Mouse (Mus musculus): Measurements from ENCODE around the gene Dhps. TPM values are rescaled to one million over a fixed set of nuclear protein-coding genes. Genes with fewer than 3 reads are reported as not detected.
"Not testable (repeated sequence)": the region's sequence is repeated elsewhere in the genome, so short reads cannot be mapped to it uniquely, and the experiment has no call there.

Dhps gene
- total RNA-seq, 1 experiment from 2014 or later, result 48.2 TPM

DNA sequence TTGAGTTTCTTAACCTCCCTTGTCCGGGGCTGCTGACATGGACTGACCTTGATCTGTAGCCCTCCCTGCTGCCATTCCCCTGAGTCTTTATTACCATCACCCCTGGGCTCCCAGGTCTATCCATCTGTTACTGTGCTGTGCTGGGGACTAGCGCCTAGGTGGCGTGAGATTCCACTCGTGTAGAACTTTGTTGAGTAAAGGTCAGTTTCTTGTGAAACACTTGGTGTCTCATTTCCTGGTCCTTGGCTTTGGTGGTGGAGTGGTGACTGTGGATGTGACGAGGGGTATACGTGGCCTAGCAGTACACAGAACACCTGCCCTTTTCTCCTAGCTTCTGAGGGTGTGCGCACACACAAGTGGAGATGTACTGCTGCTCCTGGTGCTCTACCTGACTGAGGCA, 14.2 kb upstream of the Dhps start:
- no peak for ATAC-seq (ENCODE audit: extremely low read depth, insufficient number of reproducible peaks, low FRiP score, poor library complexity, severe bottlenecking)

DNA sequence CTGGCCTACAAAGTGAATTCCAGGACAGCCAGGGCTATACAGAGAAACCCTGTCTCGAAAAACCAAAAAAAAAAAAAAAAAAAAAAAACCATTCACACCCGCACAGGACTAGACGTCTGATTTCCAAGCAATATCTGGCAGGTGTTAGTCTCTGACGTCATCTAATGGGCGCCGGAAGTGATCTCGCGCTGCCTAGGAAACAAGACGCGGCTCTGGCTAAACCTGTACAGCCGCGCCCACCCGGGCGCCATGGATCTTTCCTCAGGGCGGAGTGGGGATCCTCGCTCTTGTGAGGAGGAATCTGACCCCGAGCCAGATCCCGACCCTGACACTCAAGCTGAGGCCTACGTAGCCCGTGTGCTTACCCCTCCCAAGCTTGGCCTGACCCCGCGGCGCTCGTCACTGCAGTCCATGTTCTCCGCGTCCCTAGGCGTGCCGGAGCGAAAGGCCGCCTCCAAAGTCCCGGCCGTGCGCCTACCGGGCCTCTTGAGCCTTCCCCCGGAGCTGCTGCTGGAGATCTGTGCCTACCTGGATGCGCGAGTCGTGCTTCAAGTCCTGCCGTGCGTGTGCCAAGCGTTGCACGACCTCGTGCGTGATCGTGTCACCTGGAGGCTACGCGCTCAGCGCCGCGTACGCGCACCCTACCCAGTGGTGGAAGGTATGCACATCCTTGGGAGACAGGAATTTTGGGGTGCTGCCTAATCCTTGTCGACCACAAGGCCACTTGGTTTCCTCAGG, 11.5 kb upstream of the Dhps start, which contains the start of gene Fbxw9:
Fbxw9 (plus strand) TSS at position 177 of the 738 bp plus-strand sequence.
- peak; percentile 86 for ATAC-seq (ENCODE audit: extremely low read depth, insufficient number of reproducible peaks, low FRiP score, poor library complexity, severe bottlenecking)

DNA sequence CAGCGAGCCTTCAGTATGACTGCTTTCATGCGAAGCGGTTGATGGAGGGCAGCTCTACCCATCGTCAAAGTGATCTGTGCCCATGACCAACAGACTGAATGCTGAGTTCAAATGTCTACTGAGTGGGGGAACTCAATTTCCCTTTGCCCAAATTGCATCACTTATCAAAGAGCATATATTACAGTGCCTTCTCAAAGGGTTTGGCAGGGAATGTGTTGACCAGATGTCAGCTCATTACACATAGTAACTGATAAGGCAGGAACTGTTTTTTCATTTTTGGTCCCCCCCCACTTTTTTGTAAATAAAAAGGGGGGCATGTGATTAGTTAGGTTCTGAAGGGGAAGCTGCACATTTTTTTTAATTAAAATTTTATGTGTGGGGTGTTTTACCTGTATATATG, 9.0 kb upstream of the Dhps start:
- no peak for ATAC-seq (ENCODE audit: extremely low read depth, insufficient number of reproducible peaks, low FRiP score, poor library complexity, severe bottlenecking)

DNA sequence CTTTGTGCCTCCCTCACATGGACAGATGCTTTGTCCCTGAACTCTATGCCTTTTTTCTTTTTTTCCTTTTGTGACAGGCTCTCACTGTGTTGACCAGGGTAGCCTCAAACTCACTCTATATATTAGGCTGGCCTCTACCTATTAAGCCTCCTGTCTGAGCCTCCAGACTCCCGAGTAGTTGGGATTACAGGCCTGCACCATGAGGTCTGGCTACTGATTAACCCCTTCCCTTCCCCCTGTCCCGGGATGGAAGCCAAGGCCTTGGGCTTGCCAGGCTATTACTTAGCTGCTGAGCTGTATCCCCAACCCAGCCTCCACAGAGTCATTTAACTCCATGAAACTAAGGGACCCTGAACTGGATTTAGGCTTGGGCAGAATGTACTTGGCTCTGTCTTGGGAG, 6.3 kb upstream of the Dhps start:
- no peak for ATAC-seq (ENCODE audit: extremely low read depth, insufficient number of reproducible peaks, low FRiP score, poor library complexity, severe bottlenecking)

DNA sequence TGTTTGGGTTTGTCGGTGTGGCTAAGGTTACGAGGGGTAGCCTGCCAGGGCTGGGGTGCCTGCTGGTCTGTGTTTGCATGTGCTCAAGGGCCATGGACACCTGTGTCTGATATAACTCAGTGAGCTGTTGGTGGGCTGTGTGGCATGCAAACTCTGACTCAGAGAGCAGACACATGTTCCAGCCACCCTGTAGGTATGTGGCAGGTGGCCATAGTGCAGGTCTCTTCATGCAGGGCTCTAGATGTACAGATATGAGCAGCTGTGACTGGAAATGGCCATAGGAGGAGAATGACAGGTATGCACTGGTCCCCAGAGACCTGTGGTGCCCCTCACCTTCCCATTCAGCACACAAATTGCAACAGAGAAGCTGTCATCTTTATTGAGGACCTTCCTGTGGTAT, 4.4 kb upstream of the Dhps start:
- no peak for ATAC-seq (ENCODE audit: extremely low read depth, insufficient number of reproducible peaks, low FRiP score, poor library complexity, severe bottlenecking)

DNA sequence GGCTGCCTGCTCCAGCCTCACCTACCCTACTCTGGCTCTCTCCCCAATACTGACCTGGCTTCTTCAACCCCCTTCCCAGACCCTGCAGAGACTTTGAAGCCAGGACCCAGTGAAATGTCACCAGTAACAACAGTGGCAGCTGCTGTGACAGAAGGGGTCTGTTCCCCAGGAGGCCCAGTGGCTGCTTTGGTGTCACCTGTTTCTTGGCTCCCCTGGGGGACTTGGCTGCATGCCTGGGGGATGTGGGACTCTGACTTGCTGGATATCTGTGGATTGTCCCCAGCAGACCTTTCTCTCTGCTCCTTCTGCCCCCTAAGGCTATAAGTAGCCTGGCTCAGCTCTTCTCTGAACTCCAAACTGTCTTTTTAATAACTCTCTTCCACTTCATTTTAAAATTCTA, 3.6 kb upstream of the Dhps start, which contains the start of gene Gm5741:
Gm5741 (minus strand) TSS at position 1 of the 400 bp plus-strand sequence.
- ATAC-seq (ENCODE audit: extremely low read depth, insufficient number of reproducible peaks, low FRiP score, poor library complexity, severe bottlenecking), result no peak

DNA sequence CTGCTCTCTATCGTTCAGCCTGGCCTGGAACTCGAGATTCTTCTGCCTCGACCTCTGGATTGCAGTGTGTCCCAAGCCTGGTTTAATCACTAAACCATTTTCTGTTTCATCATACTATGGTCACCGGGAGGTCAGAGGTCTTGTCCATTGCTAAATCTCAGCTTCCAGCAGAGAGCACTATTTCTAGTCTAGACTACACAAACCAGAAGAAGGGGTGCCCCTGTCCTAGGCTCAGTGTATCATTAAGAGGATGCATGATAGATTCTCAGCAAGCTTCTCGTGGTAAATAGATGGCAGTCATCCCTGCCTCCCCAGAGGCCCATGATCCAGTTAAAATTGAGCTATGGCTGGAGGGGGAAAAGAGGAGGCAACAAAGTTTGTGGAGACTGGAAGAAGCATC, 516 bp upstream of the Dhps start:
- no peak for ATAC-seq (ENCODE audit: extremely low read depth, insufficient number of reproducible peaks, low FRiP score, poor library complexity, severe bottlenecking)

DNA sequence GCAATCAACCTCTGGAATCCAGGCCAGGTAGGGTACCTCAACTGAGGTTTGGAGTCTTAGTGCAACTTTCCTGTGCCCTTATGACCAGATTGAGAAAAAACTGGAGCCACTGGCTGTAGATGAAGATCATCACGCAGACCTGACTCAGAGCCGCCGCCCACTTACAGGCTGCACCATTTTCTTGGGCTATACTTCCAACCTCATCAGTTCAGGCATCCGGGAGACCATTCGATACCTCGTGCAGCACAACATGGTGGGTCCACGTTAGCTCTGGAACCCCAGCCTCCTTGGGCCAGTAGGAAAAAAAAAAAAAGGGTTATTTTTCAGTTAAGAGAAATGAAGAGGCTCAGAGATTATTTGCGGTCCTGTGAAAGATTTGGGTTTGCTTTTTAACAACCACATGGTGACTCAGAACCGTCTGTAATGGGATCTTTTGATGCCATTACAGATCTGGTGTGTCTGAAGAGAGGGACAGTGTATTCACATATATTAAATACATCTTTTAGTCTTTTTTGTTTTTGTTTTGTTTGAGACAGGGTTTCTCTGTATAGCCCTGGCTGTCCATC, 890 bp downstream of the Dhps start:
- ATAC-seq (ENCODE audit: extremely low read depth, insufficient number of reproducible peaks, low FRiP score, poor library complexity, severe bottlenecking), result no peak

DNA sequence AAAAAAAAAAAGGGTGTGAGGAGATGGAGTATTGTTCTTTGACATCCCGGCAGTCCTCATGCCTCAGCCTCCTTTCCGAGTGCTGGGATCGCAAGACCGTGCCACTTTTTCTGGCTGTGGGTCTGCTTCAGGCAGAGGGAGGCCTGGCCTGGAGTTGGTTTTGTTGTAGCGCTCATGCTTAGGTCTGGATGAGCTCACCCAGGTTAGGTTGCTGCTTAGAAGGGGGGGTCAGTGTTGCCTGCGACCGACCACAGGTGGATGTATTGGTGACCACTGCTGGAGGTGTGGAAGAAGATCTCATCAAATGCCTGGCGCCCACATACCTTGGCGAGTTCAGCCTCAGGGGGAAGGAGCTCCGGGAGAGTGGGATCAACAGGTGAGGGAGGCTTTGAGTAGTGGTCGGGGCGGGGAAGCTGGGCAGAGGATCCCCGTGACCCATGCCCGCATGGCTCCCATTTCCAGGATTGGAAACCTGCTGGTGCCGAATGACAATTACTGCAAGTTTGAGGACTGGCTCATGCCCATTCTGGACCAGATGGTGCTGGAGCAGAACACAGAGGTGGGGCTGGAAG, 1.6 kb downstream of the Dhps start:
- ATAC-seq (ENCODE audit: extremely low read depth, insufficient number of reproducible peaks, low FRiP score, poor library complexity, severe bottlenecking), result no peak

DNA sequence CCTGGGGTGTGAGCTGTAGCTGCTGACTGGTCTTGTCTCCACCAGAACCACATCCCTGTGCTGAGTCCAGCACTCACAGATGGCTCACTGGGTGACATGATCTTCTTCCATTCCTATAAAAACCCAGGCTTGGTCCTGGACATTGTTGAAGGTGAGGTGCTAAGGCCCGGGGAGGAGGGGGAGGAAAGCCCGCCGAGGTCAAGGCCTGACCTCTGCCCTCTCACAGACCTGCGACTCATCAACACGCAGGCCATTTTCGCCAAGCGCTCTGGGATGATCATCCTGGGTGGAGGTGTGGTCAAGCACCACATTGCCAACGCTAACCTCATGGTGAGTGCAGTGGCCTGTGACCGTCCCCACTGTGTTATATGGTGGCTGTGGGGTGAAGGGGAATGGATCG, 2.6 kb downstream of the Dhps start:
- ATAC-seq (ENCODE audit: extremely low read depth, insufficient number of reproducible peaks, low FRiP score, poor library complexity, severe bottlenecking), result no peak

DNA sequence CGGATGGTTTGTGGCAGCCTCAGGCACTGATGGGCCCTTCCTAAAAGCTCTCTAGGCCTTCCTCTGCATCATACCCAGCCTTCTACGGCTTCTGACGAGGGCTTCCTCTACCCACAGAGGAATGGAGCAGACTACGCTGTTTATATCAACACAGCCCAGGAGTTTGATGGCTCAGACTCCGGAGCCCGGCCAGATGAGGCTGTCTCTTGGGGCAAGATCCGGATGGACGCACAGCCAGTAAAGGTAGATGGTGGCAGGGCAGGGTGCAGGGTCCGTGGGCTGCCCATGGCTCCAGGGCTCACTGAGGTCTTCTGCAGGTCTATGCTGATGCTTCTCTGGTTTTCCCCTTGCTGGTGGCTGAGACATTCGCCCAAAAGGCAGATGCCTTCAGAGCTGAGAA, 3.1 kb downstream of the Dhps start:
- ATAC-seq (ENCODE audit: extremely low read depth, insufficient number of reproducible peaks, low FRiP score, poor library complexity, severe bottlenecking), result no peak

DNA sequence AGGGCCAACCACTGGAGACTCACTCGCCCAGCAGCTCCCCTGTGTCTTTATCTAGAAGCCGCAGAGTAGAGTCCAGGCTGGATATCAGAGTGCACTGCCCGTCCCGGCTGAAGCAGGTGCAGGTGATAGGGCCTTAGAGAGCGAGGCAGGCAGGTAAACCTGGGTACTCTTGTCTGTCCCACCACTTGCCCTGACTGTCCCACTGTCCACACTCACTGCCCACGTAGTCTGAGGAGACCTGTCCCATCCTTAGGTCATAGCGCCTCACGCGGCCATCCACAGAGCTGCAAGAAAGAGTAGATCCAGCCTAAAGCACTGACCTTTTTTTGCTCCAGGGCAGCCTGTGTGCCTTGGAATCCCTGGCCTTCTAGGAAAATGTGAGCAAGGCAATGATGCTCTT, 4.4 kb downstream of the Dhps start:
- no peak for ATAC-seq (ENCODE audit: extremely low read depth, insufficient number of reproducible peaks, low FRiP score, poor library complexity, severe bottlenecking)

DNA sequence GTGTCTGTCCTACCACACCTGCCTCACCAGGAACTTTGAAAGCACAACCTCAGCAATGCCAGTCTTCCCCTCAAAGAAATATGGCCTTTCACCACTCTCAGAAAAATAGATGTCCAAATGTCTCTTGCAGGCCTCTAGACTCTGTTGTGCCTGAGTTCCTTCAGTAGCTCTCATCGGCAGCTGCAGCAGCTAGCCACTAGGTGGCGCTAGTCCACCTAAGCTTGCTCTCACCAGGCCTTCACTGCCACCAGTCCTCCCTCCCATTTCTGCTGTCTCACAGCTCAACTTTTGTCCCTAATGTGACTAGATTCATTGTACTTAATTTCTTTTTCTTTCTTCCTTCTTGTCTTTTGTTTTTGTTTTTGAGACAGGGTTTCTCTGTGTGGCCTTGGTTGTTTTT, 5.4 kb downstream of the Dhps start:
- peak; percentile 77 for ATAC-seq (ENCODE audit: extremely low read depth, insufficient number of reproducible peaks, low FRiP score, poor library complexity, severe bottlenecking)

DNA sequence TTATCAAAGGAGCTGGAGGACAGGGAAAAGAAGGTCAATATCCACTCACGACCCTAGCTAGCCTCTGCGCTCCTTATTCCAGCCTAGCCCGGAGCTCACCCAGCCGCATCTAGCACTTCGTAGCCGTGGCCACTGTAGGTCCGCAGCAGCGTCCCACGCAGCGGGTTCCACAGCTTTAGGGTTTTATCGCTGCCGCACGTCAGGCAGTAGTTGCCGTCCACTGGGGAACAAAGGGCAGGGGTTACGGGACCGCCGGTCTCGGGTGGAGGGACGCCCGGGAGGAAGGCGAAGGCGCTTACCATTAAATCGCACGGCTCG, 8.6 kb downstream of the Dhps start:
- ATAC-seq (ENCODE audit: extremely low read depth, insufficient number of reproducible peaks, low FRiP score, poor library complexity, severe bottlenecking), result no peak

DNA sequence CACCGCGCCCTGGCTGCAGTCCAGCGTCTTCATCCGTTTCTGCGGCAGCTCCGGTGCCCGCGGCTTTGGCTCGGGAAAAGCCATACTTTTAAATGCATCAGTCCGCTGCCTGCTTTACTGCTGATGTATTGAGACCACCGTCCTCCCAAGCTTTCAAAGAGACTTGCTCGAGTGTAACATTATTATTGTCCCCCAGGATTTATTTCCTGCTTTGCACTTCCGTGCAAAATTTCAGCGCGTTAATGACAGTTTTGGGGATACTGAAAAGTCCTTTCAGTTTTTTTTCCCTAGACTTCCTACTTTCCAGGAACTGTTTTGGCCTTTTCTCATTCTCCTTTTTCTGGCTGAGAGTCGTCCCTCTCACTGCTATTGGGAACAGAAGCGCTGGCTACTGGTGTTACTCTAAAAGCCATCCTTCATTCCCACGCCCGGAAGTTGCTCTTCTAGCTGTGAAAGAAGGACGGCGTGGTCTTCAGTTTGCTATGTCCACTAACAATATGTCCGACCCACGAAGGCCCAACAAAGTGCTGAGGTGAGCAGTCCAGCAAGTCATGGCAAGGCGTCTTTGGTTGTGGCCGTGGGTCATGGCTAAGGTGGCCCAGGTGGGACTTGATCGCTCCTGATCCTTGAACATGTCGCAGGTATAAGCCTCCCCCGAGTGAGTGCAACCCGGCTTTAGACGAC, 9.1 kb downstream of the Dhps start, which contains the start of gene Wdr83os:
Wdr83os (plus strand) TSS at position 209 of the 684 bp plus-strand sequence.
- no peak for ATAC-seq (ENCODE audit: extremely low read depth, insufficient number of reproducible peaks, low FRiP score, poor library complexity, severe bottlenecking)

DNA sequence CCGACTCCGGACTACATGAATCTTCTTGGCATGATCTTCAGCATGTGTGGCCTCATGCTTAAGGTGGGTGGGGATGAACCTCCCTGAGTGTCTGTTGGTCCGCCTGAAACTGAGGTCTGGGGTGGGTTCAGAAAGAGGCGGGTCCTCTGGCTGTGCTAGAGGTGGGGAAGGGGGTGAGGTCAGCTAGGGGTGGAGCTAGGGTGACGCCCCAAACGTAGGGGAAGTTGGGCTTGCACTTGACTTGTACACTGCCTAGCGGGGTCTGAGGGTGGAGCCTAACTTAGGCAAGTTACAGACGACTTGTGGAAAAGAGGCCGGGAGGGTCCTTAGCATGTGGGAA, 9.6 kb downstream of the Dhps start, which contains the start of gene Wdr83:
Wdr83 (minus strand) TSS at position 91 of the 340 bp plus-strand sequence.
- ATAC-seq (ENCODE audit: extremely low read depth, insufficient number of reproducible peaks, low FRiP score, poor library complexity, severe bottlenecking), result peak; percentile 55

DNA sequence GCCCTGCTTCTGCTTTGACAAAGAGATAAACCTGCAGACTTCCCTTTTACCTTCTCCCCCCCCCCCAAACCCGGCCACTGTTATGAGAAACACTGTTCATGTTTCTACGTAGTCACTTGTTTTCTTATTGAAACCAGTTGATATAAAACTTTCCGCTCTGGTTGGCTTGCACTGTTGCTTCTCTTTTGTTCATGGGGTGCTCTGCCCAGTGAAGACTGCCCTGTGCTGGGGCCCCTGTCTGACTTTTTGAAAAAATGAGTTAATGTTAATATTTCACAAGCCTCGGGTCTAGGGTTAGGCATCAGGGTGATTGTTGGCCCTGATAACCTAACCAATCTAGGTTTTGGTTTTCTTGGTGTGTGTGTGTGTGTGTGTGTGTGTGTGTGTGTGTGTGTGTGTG, 10.6 kb downstream of the Dhps start:
- ATAC-seq (ENCODE audit: extremely low read depth, insufficient number of reproducible peaks, low FRiP score, poor library complexity, severe bottlenecking), result not testable (repeated sequence)

DNA sequence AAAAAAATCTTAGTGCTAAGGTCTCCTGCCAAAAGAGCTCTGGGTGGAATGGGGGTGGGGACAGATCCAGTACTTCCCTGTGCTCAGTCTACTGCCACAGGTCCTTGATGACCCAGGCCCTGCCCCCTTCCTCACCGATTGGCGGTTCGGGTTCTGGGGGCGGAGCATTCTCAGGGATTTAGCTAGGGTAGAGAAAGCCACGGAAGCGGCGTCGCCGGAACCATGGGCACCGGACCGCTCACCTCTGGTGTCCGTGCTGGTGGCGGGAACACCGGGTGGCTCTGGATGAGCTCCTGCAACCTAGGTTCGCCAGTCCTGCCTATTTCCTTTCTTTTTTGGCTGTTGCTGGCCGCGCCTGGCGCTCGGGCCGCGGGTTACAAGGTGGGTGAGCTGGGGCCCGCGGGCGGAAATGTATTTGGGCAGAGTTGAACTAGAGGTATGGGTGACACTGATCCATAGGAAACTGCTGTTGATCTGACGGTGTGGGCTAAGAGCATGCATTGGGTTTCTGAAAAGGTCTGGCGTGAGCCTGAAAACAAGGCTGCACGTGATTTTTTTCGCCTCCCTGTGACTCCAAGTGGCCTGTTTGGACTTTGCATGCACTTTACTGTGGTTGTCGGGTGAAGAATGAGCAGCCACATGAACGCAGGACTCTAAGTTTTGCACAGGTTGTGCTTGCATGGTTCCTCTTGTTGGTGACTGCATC, 11.7 kb downstream of the Dhps start, which contains the start of gene Man2b1:
Man2b1 (plus strand) TSS at position 163 of the 706 bp plus-strand sequence.
- ATAC-seq (ENCODE audit: extremely low read depth, insufficient number of reproducible peaks, low FRiP score, poor library complexity, severe bottlenecking), result peak; percentile 82

DNA sequence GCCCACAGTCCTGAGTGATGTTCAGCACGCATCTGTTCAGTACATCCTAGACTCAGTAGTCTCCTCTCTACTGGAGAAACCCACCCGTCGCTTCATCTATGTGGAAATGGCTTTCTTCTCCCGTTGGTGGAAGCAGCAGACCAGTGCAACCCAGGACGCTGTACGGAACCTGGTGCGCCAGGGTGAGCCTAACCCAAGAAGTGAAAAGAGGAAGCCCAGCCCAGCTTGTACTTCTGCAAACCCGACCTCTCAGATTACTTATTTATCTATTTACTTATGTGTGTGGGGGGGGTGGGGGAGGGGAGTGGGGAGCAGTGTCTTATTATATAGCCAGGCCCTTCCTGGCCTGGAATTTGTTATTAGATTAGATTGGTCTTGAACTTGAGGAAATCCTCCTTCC, 13.1 kb downstream of the Dhps start:
- ATAC-seq (ENCODE audit: extremely low read depth, insufficient number of reproducible peaks, low FRiP score, poor library complexity, severe bottlenecking), result peak; percentile 31; the same call in 1 of the 2 replicates

All from neutrophil, adult 5-6 weeks (primary cell).